Mouse (Mus musculus) neural tube, embryonic 15.5 days (tissue): Measurements from ENCODE around the gene Grm4. TPM values are rescaled to one million over a fixed set of nuclear protein-coding genes. Genes with fewer than 3 reads are reported as not detected.
A peak's percentile ranks its signal among the peaks of the same experiment; 100 is the strongest.

Experiments used
- ATAC-seq: fragments of 200-750 bp; cut with Nextera tagmentation; 2 replicates; pipeline ENCODE4 v1.8.0; 2017; ENCODE audit warnings: mild to moderate bottlenecking, moderate TSS enrichment, moderate library complexity; ENCODE audit not compliant: low FRiP score
- H3K27ac ChIP-seq: fragments of 300-500 bp; sonication (generic); replicated peaks from 2 replicates; pipeline ENCODE4 v1.5.1; 2015; ENCODE audit warnings: mild to moderate bottlenecking, inconsistent platforms
- H3K27me3 ChIP-seq: fragments of 300-500 bp; sonication (generic); replicated peaks from 2 replicates; pipeline ENCODE4 v1.6.1; 2015; ENCODE audit warnings: inconsistent platforms
- H3K36me3 ChIP-seq: fragments of 300-500 bp; sonication (generic); 2 replicates; pipeline ENCODE4 v1.6.1; 2015; ENCODE audit warnings: inconsistent platforms
- H3K4me1 ChIP-seq: fragments of 300-500 bp; sonication (generic); 2 replicates; pipeline ENCODE4 v1.6.1; 2015; ENCODE audit warnings: inconsistent platforms
- H3K4me2 ChIP-seq: fragments of 300-500 bp; sonication (generic); 2 replicates; pipeline ENCODE4 v1.6.1; 2015; ENCODE audit warnings: inconsistent platforms, mild to moderate bottlenecking, moderate library complexity
- H3K4me3 ChIP-seq: fragments of 300-500 bp; sonication (generic); replicated peaks from 2 replicates; pipeline ENCODE4 v1.5.1; 2015; ENCODE audit warnings: mild to moderate bottlenecking, inconsistent platforms
- H3K9ac ChIP-seq: fragments of 300-500 bp; sonication (generic); replicated peaks from 2 replicates; pipeline ENCODE4 v1.6.1; 2015; ENCODE audit warnings: mild to moderate bottlenecking, inconsistent platforms
- H3K9me3 ChIP-seq: fragments of 300-500 bp; sonication (generic); replicated peaks from 2 replicates; pipeline ENCODE4 v1.6.1; 2016; ENCODE audit warnings: inconsistent platforms
- WGBS: fragments of 180-500 bp; shearing (Covaris S2); methylation state at CpG from one replicate; pipeline ENCODE4 v1.1.7; 2015; ENCODE audit warnings: mixed read lengths; 5-methylcytosine and 5-hydroxymethylcytosine counted together
- polyA plus RNA-seq: library from polyadenylated mRNA; unstranded; fragments of >200 nt; fragmentation: Nextera tagmentation; extraction: Ambion mirVana; gene quantifications from 2 replicates; pipeline ENCODE4 v1.2.1, GENCODE M21; 2015

Grm4 gene
- 9.7 and 10.1 TPM in 2 replicates for polyA plus RNA-seq

DNA sequence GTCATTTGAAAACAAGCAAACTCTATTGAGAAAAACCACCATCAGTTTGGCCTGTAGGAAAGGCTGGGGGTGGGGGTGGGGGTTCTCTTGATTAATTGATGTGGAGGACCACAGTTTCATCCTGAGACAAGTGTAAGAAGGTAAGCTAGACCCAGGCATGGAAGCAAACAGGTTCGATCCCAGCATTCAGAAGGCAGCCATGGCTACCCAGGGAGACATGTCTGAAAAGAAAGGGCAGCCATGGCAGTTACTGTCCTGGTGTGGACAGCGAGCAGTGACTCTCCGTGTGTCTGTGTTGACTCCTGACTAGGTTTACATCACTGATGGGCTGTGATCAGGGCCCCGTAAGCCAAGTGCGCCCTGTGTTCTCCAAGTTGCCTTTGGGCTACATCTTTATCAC is at the start of gene Grm4:
Gene Grm4 (minus strand): TSS at position 101 of the 400 bp plus-strand sequence.
- WGBS, result 76% methylated on average over 5 of the region's 5 CpGs
- Histone ChIP-seq H3K27me3 (peaks cover 43% of the 10 kb centered on the region), H3K4me3 (peak within 1 kb of the TSS; percentile 18; the same call in 1 of the 2 replicates), H3K4me2 (peak within 1 kb of the TSS; percentile 54), H3K36me3 (no peaks in the 10 kb centered on the region), H3K4me1 (peaks cover 14% of the 10 kb centered on the region), H3K27ac (no peak within 1 kb of the TSS), H3K9ac (no peak within 1 kb of the TSS), H3K9me3 (no peaks in the 10 kb centered on the region)
- ATAC-seq, result no peak

DNA sequence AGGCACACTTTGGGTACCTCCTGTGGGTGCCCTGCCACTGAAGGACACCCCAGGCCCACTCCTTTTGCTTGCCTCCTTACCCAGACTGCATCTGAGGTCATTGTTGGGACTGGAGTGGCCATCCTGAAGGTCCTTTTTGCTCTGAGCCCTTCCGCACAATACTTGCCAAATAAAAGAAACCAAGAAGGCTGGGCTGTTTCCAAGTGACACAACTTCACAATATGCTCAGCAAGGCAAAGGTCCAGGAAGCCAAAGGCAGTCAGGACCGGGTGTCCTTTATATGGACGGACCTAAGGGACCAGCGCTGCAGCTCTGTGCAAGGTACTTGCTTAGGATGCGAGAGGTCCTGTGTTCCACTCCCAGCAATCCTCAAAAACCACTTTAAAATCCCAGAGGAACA is 47.0 kb upstream of the Grm4 start:
- no peak overlapping the region for H3K4me2 ChIP-seq
- H3K9me3 ChIP-seq, result no peaks in the 10 kb centered on the region
- H3K4me3 ChIP-seq, result no peak overlapping the region
- H3K4me1 ChIP-seq, result peaks cover 33% of the 10 kb centered on the region
- 87% methylated on average over 5 of the region's 5 CpGs for WGBS
- ATAC-seq, result no peak
- H3K36me3 ChIP-seq, result no peaks in the 10 kb centered on the region
- H3K27ac ChIP-seq, result no peak overlapping the region
- H3K9ac ChIP-seq, result no peak overlapping the region
- no peaks in the 10 kb centered on the region for H3K27me3 ChIP-seq

DNA sequence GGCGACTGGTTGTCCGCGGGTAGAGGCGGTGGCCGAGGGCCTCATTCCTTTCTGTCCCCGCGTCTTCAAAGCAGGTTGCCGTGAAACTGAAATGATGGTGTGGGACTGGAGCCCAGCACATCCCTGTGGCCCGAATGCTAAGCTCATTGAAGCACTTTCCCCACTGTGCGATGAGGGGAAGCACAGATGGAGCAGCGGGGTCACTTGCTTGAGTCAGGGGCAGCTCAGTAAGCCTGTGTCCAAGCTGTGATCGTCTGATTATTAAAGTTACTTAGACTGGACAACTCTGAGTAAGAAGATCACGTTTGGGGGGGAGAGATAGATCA is 44.7 kb upstream of the Grm4 start:
- H3K4me2 ChIP-seq, result peak overlapping the region; percentile 88
- peak overlapping the region; percentile 79 for H3K9ac ChIP-seq
- peak; percentile 42 for ATAC-seq
- H3K27ac ChIP-seq, result peak overlapping the region; percentile 78
- H3K4me1 ChIP-seq, result peaks cover 41% of the 10 kb centered on the region
- WGBS, result under 1% methylated on average over 13 of the region's 13 CpGs
- no peaks in the 10 kb centered on the region for H3K27me3 ChIP-seq
- H3K36me3 ChIP-seq, result peaks cover 8% of the 10 kb centered on the region; the same call in 1 of the 2 replicates
- peak overlapping the region; percentile 79 for H3K4me3 ChIP-seq
- no peaks in the 10 kb centered on the region for H3K9me3 ChIP-seq

DNA sequence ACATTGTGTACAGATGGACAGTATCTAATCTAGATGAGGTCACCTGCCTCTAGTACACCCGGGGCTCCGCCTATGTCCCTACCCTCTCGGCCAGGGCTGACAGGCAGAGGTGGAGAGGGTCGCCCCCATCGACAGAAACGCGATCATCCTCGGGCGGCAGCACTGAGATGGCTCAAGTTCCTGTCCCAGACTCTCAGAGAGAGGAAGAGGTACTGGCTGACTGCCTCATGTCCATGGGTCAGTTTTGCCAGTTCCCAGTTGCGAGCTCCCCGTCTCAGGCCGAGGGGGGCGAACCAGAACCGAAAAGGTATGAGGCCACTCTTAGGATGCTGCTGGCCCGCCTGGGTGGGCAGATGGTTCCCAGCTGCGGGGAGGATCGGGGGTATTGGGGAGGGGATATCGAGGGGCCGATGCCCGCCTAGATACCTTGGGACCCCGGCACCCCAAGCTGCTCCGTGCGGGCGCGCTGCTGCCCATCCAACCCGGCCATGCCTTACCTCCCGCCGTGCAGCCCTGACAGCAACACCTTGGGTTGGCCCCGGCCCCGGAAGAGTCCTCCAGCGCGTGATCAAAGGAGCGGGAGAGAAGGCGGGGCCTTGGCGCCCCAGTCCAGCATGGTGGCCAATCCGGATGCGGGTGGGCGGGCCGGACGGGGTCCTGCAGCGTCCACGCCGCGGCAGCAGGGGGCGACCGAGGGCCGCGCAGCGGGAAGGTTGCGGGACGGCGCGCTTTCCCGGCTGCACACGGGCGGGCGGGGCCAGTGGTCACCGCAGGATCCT is 44.1 kb upstream of the Grm4 start, which contains the start of gene AI413582:
Gene AI413582 (minus strand): TSS at position 594 of the 779 bp plus-strand sequence.
- peak within 1 kb of the TSS; percentile 88 for H3K4me2 ChIP-seq
- peak within 1 kb of the TSS; percentile 80 for H3K27ac ChIP-seq
- H3K27me3 ChIP-seq, result no peaks in the 10 kb centered on the region
- no peaks in the 10 kb centered on the region for H3K9me3 ChIP-seq
- ATAC-seq, result peak; percentile 95
- H3K36me3 ChIP-seq, result peaks cover 8% of the 10 kb centered on the region; the same call in 1 of the 2 replicates
- peak within 1 kb of the TSS; percentile 79 for H3K9ac ChIP-seq
- peaks cover 41% of the 10 kb centered on the region for H3K4me1 ChIP-seq
- H3K4me3 ChIP-seq, result peak within 1 kb of the TSS; percentile 79
- under 1% methylated on average over 58 of the region's 58 CpGs for WGBS

DNA sequence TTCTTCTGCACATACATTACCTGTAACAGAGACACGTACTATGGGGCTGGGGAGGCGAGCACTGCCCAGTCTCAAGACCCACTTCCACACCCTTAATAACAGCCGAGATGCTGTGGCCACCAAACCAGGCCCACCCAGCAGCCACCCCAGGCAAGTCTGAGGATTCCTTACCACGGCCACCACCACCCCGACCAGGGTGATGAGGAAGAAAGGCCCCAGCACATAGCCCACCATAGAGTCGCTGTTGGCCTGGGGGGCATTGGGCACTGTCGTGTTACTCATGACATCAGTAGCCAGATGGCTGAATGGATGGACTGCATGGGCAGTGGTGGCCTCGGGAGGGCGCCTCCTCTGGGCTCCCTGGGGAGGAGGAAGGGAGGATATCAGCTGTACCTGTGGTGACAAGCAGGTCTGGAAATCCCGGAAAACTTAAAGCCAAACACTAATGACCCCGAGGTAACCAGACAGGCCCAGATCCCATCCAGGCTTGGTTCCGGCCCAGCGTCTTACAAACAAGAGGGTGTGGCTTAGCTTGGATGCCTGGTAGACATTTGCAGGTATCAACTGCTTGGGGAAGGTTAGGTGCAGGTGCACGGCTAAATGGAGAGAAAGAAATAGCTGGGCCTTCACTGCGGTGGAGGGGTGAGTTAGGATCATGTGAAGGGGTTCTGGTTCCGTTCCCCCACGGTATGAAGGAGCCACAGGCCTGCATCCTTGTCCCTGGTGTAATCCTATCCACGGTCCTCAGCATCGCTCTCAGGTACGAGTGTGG is 43.4 kb upstream of the Grm4 start:
- peak overlapping the region; percentile 88 for H3K4me2 ChIP-seq
- H3K9ac ChIP-seq, result peak overlapping the region; percentile 79
- no peak for ATAC-seq
- peak overlapping the region; percentile 80 for H3K27ac ChIP-seq
- peaks cover 43% of the 10 kb centered on the region for H3K4me1 ChIP-seq
- 11% methylated on average over 19 of the region's 20 CpGs for whole genome bisulfite sequencing
- H3K36me3 ChIP-seq, result peaks cover 8% of the 10 kb centered on the region; the same call in 1 of the 2 replicates
- no peaks in the 10 kb centered on the region for H3K9me3 ChIP-seq
- H3K27me3 ChIP-seq, result no peaks in the 10 kb centered on the region
- H3K4me3 ChIP-seq, result peak overlapping the region; percentile 79

DNA sequence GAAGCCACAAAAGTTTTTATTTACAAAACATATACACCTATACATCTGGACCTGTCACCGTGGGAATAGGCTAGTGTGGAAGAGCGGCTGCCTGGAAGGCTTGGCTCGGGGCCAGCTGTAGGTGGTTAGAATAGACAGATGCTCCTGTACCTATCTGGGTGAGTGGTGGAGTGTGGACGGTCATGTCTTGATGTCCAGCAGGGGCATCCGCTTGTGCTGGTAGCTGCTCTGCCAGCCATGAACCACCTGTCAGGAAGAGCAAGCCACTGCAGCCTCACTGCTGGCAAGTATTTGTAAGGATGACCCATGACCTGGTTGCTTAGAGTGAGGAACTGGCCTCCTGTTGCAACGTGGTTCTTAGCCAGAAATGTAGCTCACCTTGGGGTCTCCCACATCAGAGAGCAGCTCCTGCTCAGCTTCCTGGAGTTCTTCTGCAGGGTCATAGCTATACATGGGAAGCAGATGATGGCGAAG is 42.6 kb upstream of the Grm4 start:
- Histone ChIP-seq H3K9ac (peak overlapping the region; percentile 79; the same call in 1 of the 2 replicates), H3K4me1 (peaks cover 48% of the 10 kb centered on the region), H3K4me3 (0 out of 2 replicates have a peak overlapping the region, but pooled peaks have one; percentile 79), H3K27ac (no peak overlapping the region), H3K27me3 (no peaks in the 10 kb centered on the region), H3K36me3 (peaks cover 8% of the 10 kb centered on the region; the same call in 1 of the 2 replicates), H3K9me3 (no peaks in the 10 kb centered on the region), H3K4me2 (peak overlapping the region; percentile 88)
- 50% methylated on average over 7 of the region's 7 CpGs for WGBS
- no peak for ATAC-seq

DNA sequence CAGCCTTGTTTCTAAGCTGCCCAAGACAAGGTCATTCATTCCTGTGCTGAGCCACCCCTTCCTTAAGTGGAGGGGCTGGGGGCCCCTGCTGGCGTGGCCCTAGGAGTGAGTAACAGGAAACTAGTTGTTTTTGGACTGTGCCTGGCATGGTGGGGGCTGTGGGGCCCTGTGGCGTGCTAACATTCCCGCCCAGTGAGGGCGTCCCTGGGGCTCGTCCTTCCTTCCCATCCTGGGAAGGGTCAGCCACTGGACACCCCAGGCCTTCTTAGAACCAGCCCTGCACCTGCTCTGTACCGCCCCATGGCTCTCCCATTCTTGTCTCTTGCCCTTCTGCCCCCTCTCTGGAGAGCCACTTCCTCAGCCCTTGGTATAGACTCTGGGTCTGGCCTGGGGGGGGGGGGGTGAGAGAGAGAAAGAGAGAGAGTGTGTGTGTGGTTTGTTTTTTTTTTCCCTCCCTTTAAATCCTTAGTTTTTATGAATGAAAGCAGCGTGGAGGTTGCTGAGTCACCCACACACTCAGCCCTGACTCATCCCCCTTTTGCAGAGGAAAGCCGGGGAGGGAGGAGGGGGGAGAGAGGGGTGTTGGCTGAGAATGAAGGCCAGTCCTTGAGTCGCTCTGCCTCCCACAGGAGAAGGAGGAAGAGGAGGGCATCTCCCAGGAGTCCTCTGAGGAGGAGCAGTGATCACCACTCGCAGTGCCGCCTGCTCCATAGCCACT is 40.8 kb upstream of the Grm4 start:
- Histone ChIP-seq H3K4me3 (no peak overlapping the region), H3K27ac (no peak overlapping the region), H3K9me3 (no peaks in the 10 kb centered on the region), H3K4me1 (peaks cover 60% of the 10 kb centered on the region), H3K27me3 (no peaks in the 10 kb centered on the region), H3K36me3 (peaks cover 8% of the 10 kb centered on the region; the same call in 1 of the 2 replicates), H3K9ac (no peak overlapping the region), H3K4me2 (no peak overlapping the region)
- no peak for ATAC-seq
- whole genome bisulfite sequencing, result 71% methylated on average over 8 of the region's 11 CpGs

DNA sequence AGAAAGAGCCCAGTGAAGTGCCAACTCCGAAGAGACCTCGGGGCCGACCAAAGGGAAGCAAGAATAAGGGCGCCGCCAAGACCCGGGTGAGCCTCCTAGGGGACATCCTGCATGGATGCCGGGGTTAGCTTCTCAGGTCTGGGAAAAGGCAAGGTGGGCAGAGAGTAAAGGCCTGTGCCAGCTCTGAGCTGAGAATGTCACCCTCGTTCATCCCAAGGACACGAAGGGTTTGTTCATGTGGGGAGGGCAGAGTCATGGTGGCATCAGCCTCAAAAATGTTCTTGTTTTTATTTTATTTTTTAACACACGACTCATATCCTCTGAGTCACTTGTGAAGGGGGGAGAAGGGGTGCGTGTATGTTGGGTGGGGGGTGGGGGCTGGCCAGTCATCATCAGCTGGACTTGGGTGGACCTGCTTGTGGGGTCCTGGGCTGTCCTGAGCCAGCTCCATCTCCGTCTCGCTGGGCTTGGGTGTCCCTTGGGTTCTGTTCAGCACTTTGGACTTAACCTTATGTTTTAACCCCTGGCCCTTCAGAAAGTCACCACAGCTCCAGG is 39.8 kb upstream of the Grm4 start:
- Histone ChIP-seq H3K27ac (no peak overlapping the region), H3K36me3 (peaks cover 8% of the 10 kb centered on the region; the same call in 1 of the 2 replicates), H3K4me1 (peaks cover 53% of the 10 kb centered on the region), H3K4me3 (no peak overlapping the region), H3K9me3 (no peaks in the 10 kb centered on the region), H3K9ac (no peak overlapping the region), H3K27me3 (no peaks in the 10 kb centered on the region), H3K4me2 (no peak overlapping the region)
- ATAC-seq, result no peak
- WGBS, result 85% methylated on average over 13 of the region's 13 CpGs

DNA sequence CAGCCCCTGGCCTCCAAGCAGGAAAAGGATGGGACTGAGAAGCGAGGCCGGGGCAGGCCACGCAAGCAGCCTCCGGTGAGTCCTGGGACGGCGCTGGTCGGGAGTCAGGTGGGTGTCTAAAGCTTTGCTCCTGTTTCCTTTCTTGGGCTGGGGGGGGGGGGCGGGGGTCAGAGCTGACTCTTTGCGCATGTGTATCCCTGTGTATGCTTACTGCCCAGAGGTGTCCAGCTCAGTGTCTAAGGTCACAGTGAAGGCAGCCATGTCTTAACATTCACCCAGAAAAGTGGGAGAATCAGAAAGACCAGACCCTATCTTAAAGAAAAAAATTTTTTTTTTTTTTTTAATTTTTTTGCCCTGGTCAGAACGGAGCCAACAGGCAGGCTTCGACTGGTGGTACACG is 38.4 kb upstream of the Grm4 start:
- 77% methylated on average over 12 of the region's 12 CpGs for WGBS
- ATAC-seq, result no peak
- H3K27me3 ChIP-seq, result peaks cover 13% of the 10 kb centered on the region
- no peak overlapping the region for H3K9ac ChIP-seq
- no peak overlapping the region for H3K4me2 ChIP-seq
- peaks cover 8% of the 10 kb centered on the region; the same call in 1 of the 2 replicates for H3K36me3 ChIP-seq
- H3K4me3 ChIP-seq, result no peak overlapping the region
- peaks cover 57% of the 10 kb centered on the region for H3K4me1 ChIP-seq
- H3K9me3 ChIP-seq, result no peaks in the 10 kb centered on the region
- no peak overlapping the region for H3K27ac ChIP-seq

DNA sequence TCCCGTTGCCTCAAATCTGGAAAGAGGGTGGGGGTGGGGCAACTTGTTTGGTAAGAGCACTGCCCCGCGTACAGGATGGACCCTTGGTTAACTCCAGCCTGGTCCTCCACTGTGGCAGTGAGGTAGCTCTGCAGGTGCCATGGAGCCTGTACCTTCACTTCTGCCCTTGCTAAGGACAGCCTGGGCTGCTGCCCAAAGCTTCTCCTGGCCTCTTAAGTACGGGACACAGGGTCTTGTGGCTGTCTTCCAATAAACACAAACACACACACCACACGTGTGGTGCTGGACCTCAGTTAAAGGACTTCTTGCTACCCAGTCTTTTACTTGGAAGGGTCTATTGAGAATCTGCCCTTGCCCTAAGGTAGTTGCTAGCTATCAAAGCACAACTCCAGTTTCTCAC is 37.6 kb upstream of the Grm4 start:
- WGBS, result 15% methylated on average over 5 of the region's 5 CpGs

More for the DNA sequence above, 37.6 kb upstream of the Grm4 start:
- Histone ChIP-seq H3K4me1 (peaks cover 49% of the 10 kb centered on the region), H3K4me2 (peak overlapping the region; percentile 84), H3K9me3 (no peaks in the 10 kb centered on the region), H3K27me3 (peaks cover 13% of the 10 kb centered on the region), H3K36me3 (peaks cover 8% of the 10 kb centered on the region; the same call in 1 of the 2 replicates), H3K27ac (no peak overlapping the region), H3K9ac (no peak overlapping the region), H3K4me3 (peak overlapping the region; percentile 73; the same call in 1 of the 2 replicates)
- no peak for ATAC-seq
